Mouse (Mus musculus) left cerebral cortex, adult 8-10 months (tissue): Measurements from ENCODE around the gene Tram2. TPM values are rescaled to one million over a fixed set of nuclear protein-coding genes. Genes with fewer than 3 reads are reported as not detected.

Experiments
- DNase-seq, 2 experiments: peaks; one replicate each; pipeline ENCODE4 v3.0.0; 2022; ENCODE audit warnings: low spot score in 2 of 2
- total RNA-seq, 4 experiments: library from RNA; stranded (reverse); gene quantifications; 2 replicates each; pipeline ENCODE4 v1.2.4; 2022

The Tram2 gene
- total RNA-seq = 1 to 10 TPM; 1.3 to 2.1 (median 1.4) TPM

GRCm38 (mm10) chr1:21079217-21079773 is at the start of gene Tram2:
Gene Tram2, minus strand, starts transcription at chr1:21079229.
- peak; percentile 72 to 73 for DNase-seq

GRCm38 (mm10) chr1:21124713-21125336 is 45.8 kb upstream of the Tram2 start:
- no peak for DNase-seq

GRCm38 (mm10) chr1:21103784-21104183 is 24.8 kb upstream of the Tram2 start:
- no peak for DNase-seq

GRCm38 (mm10) chr1:21101221-21102006 is 22.4 kb upstream of the Tram2 start:
- peak in 1 of 2 experiments; percentile 10 for DNase-seq

- DNase-seq = no peak
Observed at GRCm38 (mm10) chr1:21100726-21101125, 21.7 kb upstream of the Tram2 start.

- no peak for DNase-seq
Observed at GRCm38 (mm10) chr1:21097001-21097989, 18.3 kb upstream of the Tram2 start.

GRCm38 (mm10) chr1:21094644-21095215 is 15.7 kb upstream of the Tram2 start:
- no peak for DNase-seq

GRCm38 (mm10) chr1:21089661-21090117 is 10.7 kb upstream of the Tram2 start:
- DNase-seq = no peak

- no peak for DNase-seq
Observed at GRCm38 (mm10) chr1:21086291-21086690, 7.3 kb upstream of the Tram2 start.

- DNase-seq = no peak
Observed at GRCm38 (mm10) chr1:21084661-21085060, 5.6 kb upstream of the Tram2 start.

- DNase-seq = no peak
Observed at GRCm38 (mm10) chr1:21080362-21080761, 1.3 kb upstream of the Tram2 start.

- DNase-seq = peak in 1 of 2 experiments; percentile 14
Observed at GRCm38 (mm10) chr1:21078481-21079214, 381 bp downstream of the Tram2 start.

- no peak for DNase-seq
Observed at GRCm38 (mm10) chr1:21077619-21078018, 1.4 kb downstream of the Tram2 start.

- no peak for DNase-seq
Observed at GRCm38 (mm10) chr1:21077191-21077590, 1.8 kb downstream of the Tram2 start.

GRCm38 (mm10) chr1:21075986-21076495 is 3.0 kb downstream of the Tram2 start:
- DNase-seq = no peak

- DNase-seq = no peak
Observed at GRCm38 (mm10) chr1:21074231-21074630, 4.8 kb downstream of the Tram2 start.

- no peak for DNase-seq
Observed at GRCm38 (mm10) chr1:21072875-21073444, 6.1 kb downstream of the Tram2 start.

- DNase-seq = no peak
Observed at GRCm38 (mm10) chr1:21070658-21071057, 8.4 kb downstream of the Tram2 start.

GRCm38 (mm10) chr1:21069830-21070522 is 9.1 kb downstream of the Tram2 start:
- DNase-seq = no peak
